Mouse (Mus musculus) liver, embryonic 12.5 days (tissue): ENCODE data around the gene Ap3d1. TPM values are rescaled to one million over a fixed set of nuclear protein-coding genes. Genes with fewer than 3 reads are reported as not detected.
A peak's percentile ranks its signal among the peaks of the same experiment; 100 is the strongest.

Experiments used
- ATAC-seq: fragments of 200-750 bp; cut with Nextera tagmentation; 2 replicates; pipeline ENCODE4 v1.8.0; 2017; ENCODE audit warnings: moderate number of reproducible peaks, mild to moderate bottlenecking, moderate library complexity
- H3K27ac ChIP-seq: fragments of 300-500 bp; sonication (generic); 2 replicates; pipeline ENCODE4 v1.5.1; 2016; ENCODE audit warnings: mild to moderate bottlenecking
- H3K27me3 ChIP-seq: fragments of 300-500 bp; sonication (generic); replicated peaks from 2 replicates; pipeline ENCODE4 v1.6.1; 2016; ENCODE audit warnings: mild to moderate bottlenecking, moderate library complexity
- H3K36me3 ChIP-seq: fragments of 300-500 bp; sonication (generic); 2 replicates; pipeline ENCODE4 v1.6.1; 2016; ENCODE audit warnings: mild to moderate bottlenecking, moderate library complexity
- H3K4me1 ChIP-seq: fragments of 300-500 bp; sonication (generic); 2 replicates; pipeline ENCODE4 v1.6.1; 2016
- H3K4me2 ChIP-seq: fragments of 300-500 bp; sonication (generic); 2 replicates; pipeline ENCODE4 v1.6.1; 2016; ENCODE audit warnings: mild to moderate bottlenecking, moderate library complexity
- H3K4me3 ChIP-seq: fragments of 300-500 bp; sonication (generic); 2 replicates; pipeline ENCODE4 v1.5.1; 2016; ENCODE audit warnings: mild to moderate bottlenecking, moderate library complexity
- H3K9ac ChIP-seq: fragments of 300-500 bp; sonication (generic); 2 replicates; pipeline ENCODE4 v1.6.1; 2016; ENCODE audit warnings: mild to moderate bottlenecking, moderate library complexity
- H3K9me3 ChIP-seq: fragments of 300-500 bp; sonication (generic); replicated peaks from 2 replicates; pipeline ENCODE4 v1.6.1; 2016; ENCODE audit warnings: mild to moderate bottlenecking, moderate library complexity
- WGBS: fragments of 180-500 bp; shearing (Covaris S2); methylation state at CpG from one replicate; pipeline ENCODE4 v1.1.7; 2016; ENCODE audit not compliant: insufficient replicate concordance; 5-methylcytosine and 5-hydroxymethylcytosine counted together
- polyA plus RNA-seq: library from polyadenylated mRNA; unstranded; fragments of >200 nt; fragmentation: Nextera tagmentation; extraction: Ambion mirVana; gene quantifications from 2 replicates; pipeline ENCODE4 v1.2.1, GENCODE M21; 2016

The Ap3d1 gene
- polyA plus RNA-seq, 1 experiment from 2014 or later = 38.2 TPM

GRCm38 (mm10) chr10:80774549-80774948 is 32.5 kb upstream of the Ap3d1 start:
- H3K27ac ChIP-seq = peak overlapping the region; percentile 73
- H3K9me3 ChIP-seq = no peaks in the 10 kb centered on the region
- ATAC-seq = peak; percentile 87
- H3K4me3 ChIP-seq = no peak overlapping the region
- no peak overlapping the region for H3K9ac ChIP-seq
- H3K36me3 ChIP-seq = peaks cover 100% of the 10 kb centered on the region
- no peaks in the 10 kb centered on the region for H3K27me3 ChIP-seq
- H3K4me2 ChIP-seq = peak overlapping the region; percentile 13; the same call in 1 of the 2 replicates
- peaks cover 42% of the 10 kb centered on the region for H3K4me1 ChIP-seq
- WGBS = 33% methylated on average over 2 of the region's 2 CpGs

- peak overlapping the region; percentile 73 for H3K27ac ChIP-seq
- H3K9ac ChIP-seq = no peak overlapping the region
- H3K9me3 ChIP-seq = no peaks in the 10 kb centered on the region
- H3K36me3 ChIP-seq = peaks cover 100% of the 10 kb centered on the region
- no peak overlapping the region for H3K4me3 ChIP-seq
- no peak overlapping the region for H3K4me2 ChIP-seq
- no peaks in the 10 kb centered on the region for H3K27me3 ChIP-seq
- peaks cover 46% of the 10 kb centered on the region for H3K4me1 ChIP-seq
- ATAC-seq = no peak
- WGBS = 72% methylated on average over 5 of the region's 5 CpGs
Measured at GRCm38 (mm10) chr10:80773816-80774215, 31.8 kb upstream of the Ap3d1 start.

GRCm38 (mm10) chr10:80768365-80768764 is 26.3 kb upstream of the Ap3d1 start:
- Histone ChIP-seq H3K27ac (no peak overlapping the region), H3K9ac (no peak overlapping the region), H3K9me3 (no peaks in the 10 kb centered on the region), H3K36me3 (peaks cover 97% of the 10 kb centered on the region), H3K4me2 (no peak overlapping the region), H3K4me3 (no peak overlapping the region), H3K27me3 (no peaks in the 10 kb centered on the region), H3K4me1 (peaks cover 37% of the 10 kb centered on the region)
- ATAC-seq = no peak
- WGBS = 85% methylated on average over 6 of the region's 6 CpGs

- 85% methylated on average over 10 of the region's 10 CpGs for WGBS
Measured at GRCm38 (mm10) chr10:80766161-80766815, 24.2 kb upstream of the Ap3d1 start.

GRCm38 (mm10) chr10:80765746-80766145 is 23.7 kb upstream of the Ap3d1 start:
- Histone ChIP-seq H3K9me3 (no peaks in the 10 kb centered on the region), H3K4me3 (no peak overlapping the region), H3K36me3 (peaks cover 79% of the 10 kb centered on the region), H3K4me1 (peaks cover 47% of the 10 kb centered on the region), H3K9ac (no peak overlapping the region), H3K27me3 (no peaks in the 10 kb centered on the region), H3K27ac (no peak overlapping the region), H3K4me2 (no peak overlapping the region)
- no peak for ATAC-seq
- WGBS = 93% methylated on average over 2 of the region's 2 CpGs

More at GRCm38 (mm10) chr10:80766161-80766815, 24.2 kb upstream of the Ap3d1 start:
- no peak for ATAC-seq
- no peak overlapping the region for H3K27ac ChIP-seq
- H3K9ac ChIP-seq = no peak overlapping the region
- no peaks in the 10 kb centered on the region for H3K9me3 ChIP-seq
- H3K36me3 ChIP-seq = peaks cover 85% of the 10 kb centered on the region
- no peaks in the 10 kb centered on the region for H3K27me3 ChIP-seq
- H3K4me2 ChIP-seq = no peak overlapping the region
- H3K4me3 ChIP-seq = no peak overlapping the region
- peaks cover 42% of the 10 kb centered on the region for H3K4me1 ChIP-seq

GRCm38 (mm10) chr10:80763502-80763901 is 21.4 kb upstream of the Ap3d1 start:
- Histone ChIP-seq H3K4me2 (no peak overlapping the region), H3K4me3 (no peak overlapping the region), H3K27me3 (no peaks in the 10 kb centered on the region), H3K9ac (no peak overlapping the region), H3K27ac (no peak overlapping the region), H3K36me3 (peaks cover 57% of the 10 kb centered on the region), H3K4me1 (peaks cover 55% of the 10 kb centered on the region), H3K9me3 (no peaks in the 10 kb centered on the region)
- WGBS = 77% methylated on average over 2 of the region's 2 CpGs
- no peak for ATAC-seq

DNA sequence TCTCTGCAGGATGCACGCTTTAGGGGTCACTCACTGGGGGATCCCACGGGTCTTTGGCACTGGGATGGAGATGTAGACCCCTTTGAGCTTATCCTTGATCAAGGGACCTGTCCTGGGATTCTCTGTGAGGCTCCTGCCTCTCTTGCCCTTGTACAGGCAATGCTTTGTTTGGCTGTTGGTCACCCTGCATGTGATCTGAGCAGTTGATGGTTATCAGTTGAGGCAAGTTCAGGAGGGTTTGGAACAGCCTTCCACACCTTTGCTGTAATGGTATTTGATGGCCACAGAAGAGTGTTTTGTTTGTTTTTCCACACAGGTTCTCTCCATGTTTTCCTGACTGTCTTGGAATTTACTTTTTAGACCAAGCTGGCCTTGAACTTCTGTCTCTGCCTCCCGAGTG is 19.8 kb upstream of the Ap3d1 start:
- 70% methylated on average over 3 of the region's 3 CpGs for WGBS
- no peak overlapping the region for H3K27ac ChIP-seq
- H3K27me3 ChIP-seq = no peaks in the 10 kb centered on the region
- peaks cover 44% of the 10 kb centered on the region for H3K36me3 ChIP-seq
- no peak overlapping the region for H3K4me2 ChIP-seq
- H3K4me3 ChIP-seq = no peak overlapping the region
- H3K9me3 ChIP-seq = no peaks in the 10 kb centered on the region
- H3K9ac ChIP-seq = no peak overlapping the region
- peaks cover 71% of the 10 kb centered on the region for H3K4me1 ChIP-seq
- ATAC-seq = no peak

- Histone ChIP-seq H3K4me2 (no peak overlapping the region), H3K9me3 (no peaks in the 10 kb centered on the region), H3K27me3 (no peaks in the 10 kb centered on the region), H3K4me3 (no peak overlapping the region), H3K36me3 (peaks cover 34% of the 10 kb centered on the region), H3K4me1 (peaks cover 81% of the 10 kb centered on the region), H3K9ac (no peak overlapping the region), H3K27ac (no peak overlapping the region)
- no peak for ATAC-seq
- WGBS = 83% methylated on average over 4 of the region's 4 CpGs
Measured at GRCm38 (mm10) chr10:80760596-80761524, 18.8 kb upstream of the Ap3d1 start.

- H3K4me1 ChIP-seq = peaks cover 83% of the 10 kb centered on the region
- H3K27me3 ChIP-seq = no peaks in the 10 kb centered on the region
- no peaks in the 10 kb centered on the region for H3K9me3 ChIP-seq
- WGBS = 66% methylated on average over 7 of the region's 7 CpGs
- no peak overlapping the region for H3K4me3 ChIP-seq
- H3K36me3 ChIP-seq = peaks cover 13% of the 10 kb centered on the region; the same call in 1 of the 2 replicates
- no peak overlapping the region for H3K4me2 ChIP-seq
- H3K9ac ChIP-seq = peak overlapping the region; percentile 25; the same call in 1 of the 2 replicates
- ATAC-seq = no peak
- no peak overlapping the region for H3K27ac ChIP-seq
Measured at GRCm38 (mm10) chr10:80758651-80759050, 16.6 kb upstream of the Ap3d1 start.

GRCm38 (mm10) chr10:80757717-80758116 is 15.7 kb upstream of the Ap3d1 start:
- H3K9ac ChIP-seq = 0 out of 2 replicates have a peak overlapping the region, but pooled peaks have one; percentile 17
- peak overlapping the region; percentile 87 for H3K4me2 ChIP-seq
- H3K9me3 ChIP-seq = no peaks in the 10 kb centered on the region

DNA sequence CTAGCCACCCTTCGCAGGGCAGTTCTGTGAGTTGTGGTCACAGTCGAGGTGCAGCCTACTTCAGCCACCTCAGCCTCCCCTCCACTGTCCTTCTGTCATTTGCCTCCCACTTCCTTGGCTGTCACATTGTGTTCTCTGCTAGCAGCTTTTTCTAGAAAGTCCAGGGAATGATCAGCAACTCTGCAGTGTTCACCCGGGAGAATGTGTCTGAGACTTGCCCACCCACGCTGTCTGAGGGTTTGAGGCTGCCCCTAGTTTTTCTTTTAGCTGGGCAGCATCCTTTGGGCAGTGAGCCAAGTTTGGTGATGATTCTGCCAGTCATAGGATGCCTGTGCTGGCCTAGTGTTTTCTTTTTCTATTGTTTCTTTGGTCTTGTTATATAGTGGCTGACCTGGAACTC is 14.9 kb upstream of the Ap3d1 start:
- no peak for ATAC-seq
- peak overlapping the region; percentile 96 for H3K9ac ChIP-seq
- 56% methylated on average over 4 of the region's 4 CpGs for WGBS
- H3K4me2 ChIP-seq = peak overlapping the region; percentile 87
- H3K27ac ChIP-seq = peak overlapping the region; percentile 87; the same call in 1 of the 2 replicates
- no peaks in the 10 kb centered on the region for H3K9me3 ChIP-seq
- H3K27me3 ChIP-seq = no peaks in the 10 kb centered on the region
- 0 out of 2 replicates have a peak, but pooled peaks cover 2% of the 10 kb centered on the region for H3K36me3 ChIP-seq
- H3K4me3 ChIP-seq = peak overlapping the region; percentile 97
- peaks cover 80% of the 10 kb centered on the region for H3K4me1 ChIP-seq

More at GRCm38 (mm10) chr10:80757717-80758116, 15.7 kb upstream of the Ap3d1 start:
- peak overlapping the region; percentile 97; the same call in 1 of the 2 replicates for H3K4me3 ChIP-seq
- no peaks in the 10 kb centered on the region for H3K27me3 ChIP-seq
- peak; percentile 38; the same call in 1 of the 2 replicates for ATAC-seq
- H3K27ac ChIP-seq = peak overlapping the region; percentile 20; the same call in 1 of the 2 replicates
- 49% methylated on average over 5 of the region's 5 CpGs for WGBS
- H3K36me3 ChIP-seq = peaks cover 4% of the 10 kb centered on the region; the same call in 1 of the 2 replicates
- H3K4me1 ChIP-seq = peaks cover 78% of the 10 kb centered on the region

DNA sequence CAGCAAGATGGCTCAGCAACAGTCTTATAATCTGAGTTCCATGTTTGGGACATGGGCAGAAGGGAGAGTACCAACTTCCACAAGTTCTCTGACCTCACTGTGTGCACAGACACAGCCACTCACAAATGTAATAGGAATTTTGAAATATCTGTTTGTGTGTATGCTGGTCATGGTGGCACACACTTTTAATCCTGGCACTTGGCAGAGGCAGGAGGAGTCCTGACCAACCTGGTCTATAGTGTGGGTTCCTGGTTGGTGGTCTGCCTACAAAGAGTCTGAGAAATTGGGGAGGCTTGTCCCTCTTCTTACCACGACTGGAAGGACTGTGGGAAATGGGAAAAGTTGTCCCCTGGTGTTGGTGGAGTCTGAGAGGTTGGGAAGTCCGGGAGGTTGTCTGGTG is 14.4 kb upstream of the Ap3d1 start:
- Histone ChIP-seq H3K27ac (peak overlapping the region; percentile 87), H3K9ac (peak overlapping the region; percentile 96), H3K4me2 (peak overlapping the region; percentile 87), H3K9me3 (no peaks in the 10 kb centered on the region), H3K27me3 (no peaks in the 10 kb centered on the region), H3K4me3 (peak overlapping the region; percentile 97), H3K4me1 (peaks cover 80% of the 10 kb centered on the region), H3K36me3 (0 out of 2 replicates have a peak, but pooled peaks cover 2% of the 10 kb centered on the region)
- ATAC-seq = no peak
- 38% methylated on average over 2 of the region's 2 CpGs for WGBS
